Mouse (Mus musculus) cerebellum, adult 9-10 months (tissue): ENCODE measurements at regions not wholly inside any gene's neighbourhood (a gene's known extent, or its start where the extent isn't known, plus 50 kb on each side); places are given as distances from the start of the nearest gene placed in this dataset.
A peak's percentile ranks its signal among the peaks of the same experiment; 100 is the strongest.

Experiments used
- DNase-seq: peaks from one replicate; pipeline ENCODE4 v3.0.0; 2022

GRCm38 (mm10) chr5:119544681-119545080 lies 125.8 kb upstream of the Tbx3 start:
- no peak for DNase-seq

- DNase-seq = no peak
These were observed 123.4 kb upstream of the Tbx3 start for GRCm38 (mm10) chr5:119547070-119547469.

GRCm38 (mm10) chr5:119550916-119551315 lies 119.6 kb upstream of the Tbx3 start:
- no peak for DNase-seq

- no peak for DNase-seq
These were observed 117.0 kb upstream of the Tbx3 start for GRCm38 (mm10) chr5:119553469-119553868.

GRCm38 (mm10) chr5:119557071-119557470 lies 113.4 kb upstream of the Tbx3 start:
- DNase-seq = no peak

GRCm38 (mm10) chr5:119559696-119560095 lies 110.8 kb upstream of the Tbx3 start:
- DNase-seq = peak; percentile 14

GRCm38 (mm10) chr5:119560392-119560791 lies 110.1 kb upstream of the Tbx3 start:
- DNase-seq = no peak

GRCm38 (mm10) chr5:119561531-119561930 lies 108.9 kb upstream of the Tbx3 start:
- no peak for DNase-seq

- no peak for DNase-seq
These were observed 106.7 kb upstream of the Tbx3 start for GRCm38 (mm10) chr5:119563510-119564351.

- no peak for DNase-seq
These were observed 102.8 kb upstream of the Tbx3 start for GRCm38 (mm10) chr5:119567639-119568038.

- DNase-seq = no peak
These were observed 100.4 kb upstream of the Tbx3 start for GRCm38 (mm10) chr5:119570054-119570453.

GRCm38 (mm10) chr5:119571644-119572043 lies 98.8 kb upstream of the Tbx3 start:
- DNase-seq = no peak

- DNase-seq = no peak
These were observed 95.3 kb upstream of the Tbx3 start for GRCm38 (mm10) chr5:119575124-119575523.

- no peak for DNase-seq
These were observed 91.2 kb upstream of the Tbx3 start for GRCm38 (mm10) chr5:119579288-119579687.

- DNase-seq = no peak
These were observed 90.7 kb upstream of the Tbx3 start for GRCm38 (mm10) chr5:119579806-119580205.

GRCm38 (mm10) chr5:119580395-119580794 lies 90.1 kb upstream of the Tbx3 start:
- no peak for DNase-seq

GRCm38 (mm10) chr5:119580798-119581197 lies 89.7 kb upstream of the Tbx3 start:
- no peak for DNase-seq

GRCm38 (mm10) chr5:119584389-119584788 lies 86.1 kb upstream of the Tbx3 start:
- no peak for DNase-seq

GRCm38 (mm10) chr5:119584914-119585313 lies 85.6 kb upstream of the Tbx3 start:
- DNase-seq = no peak

- no peak for DNase-seq
These were observed 83.9 kb upstream of the Tbx3 start for GRCm38 (mm10) chr5:119586391-119587058.

GRCm38 (mm10) chr5:119587239-119587811 lies 83.1 kb upstream of the Tbx3 start:
- DNase-seq = no peak

GRCm38 (mm10) chr5:119588340-119589272 lies 81.9 kb upstream of the Tbx3 start:
- no peak for DNase-seq

GRCm38 (mm10) chr5:119591271-119591670 lies 79.2 kb upstream of the Tbx3 start:
- DNase-seq = no peak
